Mouse (Mus musculus) A20 (cell line): ENCODE data around the gene Htt.

Experiments used
- DNase-seq: peaks from one replicate; pipeline ENCODE4 v3.0.0-alpha.2; 2011; ENCODE audit warnings: low read depth, low spot score

The Htt gene

GRCm38 (mm10) chr5:34889252-34889651 lies 127.7 kb downstream of the Htt start:
- no peak for DNase-seq

GRCm38 (mm10) chr5:34896697-34897453 lies 135.3 kb downstream of the Htt start:
- DNase-seq = no peak

GRCm38 (mm10) chr5:34899787-34900469 lies 138.4 kb downstream of the Htt start:
- no peak for DNase-seq

GRCm38 (mm10) chr5:34902371-34902770 lies 140.8 kb downstream of the Htt start:
- no peak for DNase-seq

GRCm38 (mm10) chr5:34902811-34903385 lies 141.4 kb downstream of the Htt start:
- DNase-seq = no peak

- no peak for DNase-seq
These were observed 142.9 kb downstream of the Htt start for GRCm38 (mm10) chr5:34904412-34904811.

GRCm38 (mm10) chr5:34907230-34907629 lies 145.7 kb downstream of the Htt start:
- DNase-seq = no peak

- DNase-seq = no peak
These were observed 146.6 kb downstream of the Htt start, which contains the start of gene Msantd1 for GRCm38 (mm10) chr5:34907910-34908725. Msantd1 (plus strand) TSS chr5:34908012.

- no peak for DNase-seq
These were observed 147.4 kb downstream of the Htt start for GRCm38 (mm10) chr5:34908726-34909633.

GRCm38 (mm10) chr5:34909634-34910503 lies 148.3 kb downstream of the Htt start:
- no peak for DNase-seq

- no peak for DNase-seq
These were observed 148.9 kb downstream of the Htt start for GRCm38 (mm10) chr5:34910504-34910815.

- DNase-seq = peak; percentile 58
These were observed 154.3 kb downstream of the Htt start for GRCm38 (mm10) chr5:34915801-34916200.

GRCm38 (mm10) chr5:34917234-34917655 lies 155.7 kb downstream of the Htt start:
- no peak for DNase-seq

GRCm38 (mm10) chr5:34918785-34919184 lies 157.2 kb downstream of the Htt start:
- DNase-seq = no peak

GRCm38 (mm10) chr5:34922531-34922930 lies 161.0 kb downstream of the Htt start:
- DNase-seq = no peak

- no peak for DNase-seq
These were observed 162.4 kb downstream of the Htt start for GRCm38 (mm10) chr5:34923920-34924319.

- DNase-seq = no peak
These were observed 163.0 kb downstream of the Htt start for GRCm38 (mm10) chr5:34924519-34924918.

- DNase-seq = no peak
These were observed 166.1 kb downstream of the Htt start for GRCm38 (mm10) chr5:34927648-34928047.

GRCm38 (mm10) chr5:34930151-34930975 lies 168.8 kb downstream of the Htt start:
- DNase-seq = no peak
